Mouse (Mus musculus) limb, embryonic 14.5 days (tissue): ENCODE results near the gene Spire2. TPM values are rescaled to one million over a fixed set of nuclear protein-coding genes. Genes with fewer than 3 reads are reported as not detected.

Source experiments
- ATAC-seq: fragments of 200-750 bp; cut with Nextera tagmentation; 2 replicates; pipeline ENCODE4 v1.8.0; 2017; ENCODE audit warnings: low read depth, moderate number of reproducible peaks, moderate TSS enrichment; ENCODE audit not compliant: low FRiP score
- DNase-seq: peaks from one replicate; pipeline ENCODE4 v3.0.0-alpha.2; 2015; ENCODE audit warnings: low spot score
- H3K27ac ChIP-seq: fragments of 300-500 bp; sonication (generic); replicated peaks from 2 replicates; pipeline ENCODE4 v1.5.1; 2014; ENCODE audit warnings: low read depth, mild to moderate bottlenecking, low read length, moderate library complexity, mixed read lengths
- H3K27me3 ChIP-seq: fragments of 300-500 bp; sonication (generic); 2 replicates; pipeline ENCODE4 v1.6.1; 2014; ENCODE audit warnings: low read length, mixed read lengths; ENCODE audit not compliant: control insufficient read depth, insufficient read depth
- H3K36me3 ChIP-seq: fragments of 300-500 bp; sonication (generic); 2 replicates; pipeline ENCODE4 v1.6.1; 2014; ENCODE audit warnings: mild to moderate bottlenecking, low read length, moderate library complexity, mixed read lengths; ENCODE audit not compliant: control insufficient read depth, insufficient read depth
- H3K4me1 ChIP-seq: fragments of 300-500 bp; sonication (generic); 2 replicates; pipeline ENCODE4 v1.6.1; 2014; ENCODE audit warnings: antibody characterized with exemption, low read length, mixed read lengths; ENCODE audit not compliant: control insufficient read depth, insufficient read depth
- H3K4me2 ChIP-seq: fragments of 300-500 bp; sonication (generic); replicated peaks from 2 replicates; pipeline ENCODE4 v1.6.1; 2014; ENCODE audit warnings: low read depth, mild to moderate bottlenecking, low read length, moderate library complexity; ENCODE audit not compliant: severe bottlenecking
- H3K4me3 ChIP-seq: fragments of 300-500 bp; sonication (generic); replicated peaks from 2 replicates; pipeline ENCODE4 v1.5.1; 2014; ENCODE audit warnings: low read length
- H3K9ac ChIP-seq: fragments of 300-500 bp; sonication (generic); 2 replicates; pipeline ENCODE4 v1.6.1; 2014; ENCODE audit warnings: mild to moderate bottlenecking, low read depth, low read length, moderate library complexity; ENCODE audit not compliant: severe bottlenecking
- H3K9me3 ChIP-seq: fragments of 300-500 bp; sonication (generic); 2 replicates; pipeline ENCODE4 v1.6.1; 2016; ENCODE audit warnings: low read length; ENCODE audit not compliant: control insufficient read depth
- POLR2A ChIP-seq: fragments of 200-500 bp; IDR thresholded peaks from 2 replicates; pipeline ENCODE4 v1.8.0; 2012; ENCODE audit warnings: inconsistent platforms, mild to moderate bottlenecking, moderate library complexity, borderline replicate concordance; ENCODE audit not compliant: insufficient read depth, insufficient read length; ENCODE audit errors: extremely low read depth
- WGBS: fragments of 180-500 bp; shearing (Covaris S2); extraction: QIAGEN DNeasy Blood & Tissue Kit; methylation state at CpG from one replicate; pipeline ENCODE4 v1.1.7; 2014; 5-methylcytosine and 5-hydroxymethylcytosine counted together
- polyA plus RNA-seq, 2 experiments: library from polyadenylated mRNA; depleted of rRNA in 1 of 2; stranded (reverse) in 1 of 2; unstranded in 1 of 2; fragments of >200 nt; fragmentation: Nextera tagmentation in 1 of 2; extraction: Ambion mirVana in 1 of 2; gene quantifications; 2 replicates each; pipeline versions ENCODE4 v1.2.1 to v1.2.3; 2012 to 2014

Gene Spire2
- polyA plus RNA-seq, 2 experiments: 0.67 to 1.2 TPM

DNA sequence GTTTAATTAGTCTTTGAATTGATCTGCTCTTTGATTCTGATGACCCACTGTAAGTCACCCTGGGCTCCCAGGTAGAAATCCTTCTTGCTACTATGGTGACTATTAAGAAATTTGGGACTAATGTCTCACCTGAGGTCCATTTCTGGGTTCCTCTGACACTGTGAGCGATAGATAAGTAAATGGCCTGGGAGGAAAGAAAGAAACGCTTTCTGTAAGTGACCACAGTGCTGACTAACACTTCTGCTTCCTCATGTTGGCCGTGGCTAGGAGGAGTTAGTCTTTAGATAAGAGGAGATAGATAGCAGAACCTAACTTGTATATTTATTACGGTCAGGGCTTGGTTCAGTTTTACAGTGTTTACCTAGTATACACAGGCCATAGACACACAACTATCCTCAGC lies 3.2 kb upstream of the Spire2 start:
- DNase-seq (no peak), ATAC-seq (no peak)
- 86% methylated on average over 4 of the region's 4 CpGs for WGBS
- 0 out of 2 replicates have a peak, but pooled peaks cover 5% of the 10 kb centered on the region for H3K4me1 ChIP-seq
- no peak for TF ChIP-seq POLR2A
- no peak overlapping the region for H3K4me3 ChIP-seq
- no peaks in the 10 kb centered on the region for H3K9me3 ChIP-seq
- H3K4me2 ChIP-seq: no peak overlapping the region
- H3K9ac ChIP-seq: no peak overlapping the region
- H3K27me3 ChIP-seq: peaks cover 16% of the 10 kb centered on the region
- H3K27ac ChIP-seq: no peak overlapping the region
- no peaks in the 10 kb centered on the region for H3K36me3 ChIP-seq

DNA sequence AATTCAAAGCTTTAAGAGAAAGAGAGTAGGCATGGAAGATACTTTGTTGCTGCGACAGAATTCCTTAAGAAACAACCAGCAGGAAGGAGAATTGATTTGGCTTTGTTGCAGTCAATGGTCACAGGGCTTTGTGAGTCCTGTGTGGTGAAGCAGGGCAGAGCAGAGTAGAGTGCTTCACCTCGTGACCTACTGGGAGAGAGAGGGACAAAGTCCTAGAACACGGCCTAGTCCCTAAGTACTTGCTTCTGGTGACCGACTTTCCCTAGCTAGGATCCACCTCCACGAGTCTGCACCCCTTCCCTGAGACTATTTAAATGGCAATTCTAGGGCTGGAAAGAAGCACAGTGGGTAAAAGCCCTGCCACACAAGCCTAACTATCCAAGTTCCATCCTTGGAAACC lies 2.6 kb upstream of the Spire2 start:
- Histone ChIP-seq H3K9ac (no peak overlapping the region), H3K4me3 (no peak overlapping the region), H3K27ac (no peak overlapping the region), H3K4me1 (0 out of 2 replicates have a peak, but pooled peaks cover 5% of the 10 kb centered on the region), H3K4me2 (no peak overlapping the region), H3K27me3 (peaks cover 17% of the 10 kb centered on the region), H3K36me3 (no peaks in the 10 kb centered on the region), H3K9me3 (no peaks in the 10 kb centered on the region)
- no peak for DNase-seq
- TF ChIP-seq POLR2A: no peak
- no peak for ATAC-seq
- WGBS: 79% methylated on average over 5 of the region's 5 CpGs

DNA sequence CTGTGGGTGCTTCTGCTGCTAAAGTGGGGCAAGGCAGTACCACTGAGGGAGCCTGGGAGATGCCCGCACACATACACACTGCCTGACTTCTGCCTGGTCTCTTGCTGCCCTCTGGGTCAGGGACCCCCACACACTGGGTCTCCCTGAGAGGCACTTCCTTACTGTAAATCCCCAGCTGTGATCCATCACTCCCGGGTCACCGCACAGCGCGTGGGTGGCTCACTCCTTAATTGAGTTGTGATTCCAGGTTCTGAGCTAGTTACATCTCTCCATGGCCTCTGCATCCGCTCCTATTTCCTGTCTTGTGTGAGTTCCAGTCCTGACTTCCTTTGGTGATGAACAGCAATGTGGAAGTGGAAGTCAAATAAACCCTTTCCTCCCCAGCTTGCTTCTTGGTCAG lies 1.8 kb upstream of the Spire2 start:
- Histone ChIP-seq H3K4me3 (no peak overlapping the region), H3K4me1 (0 out of 2 replicates have a peak, but pooled peaks cover 5% of the 10 kb centered on the region), H3K27ac (no peak overlapping the region), H3K9me3 (no peaks in the 10 kb centered on the region), H3K27me3 (peaks cover 17% of the 10 kb centered on the region), H3K36me3 (no peaks in the 10 kb centered on the region), H3K4me2 (no peak overlapping the region), H3K9ac (no peak overlapping the region)
- WGBS: 76% methylated on average over 6 of the region's 6 CpGs
- ATAC-seq (no peak), DNase-seq (no peak)
- TF ChIP-seq POLR2A: no peak

DNA sequence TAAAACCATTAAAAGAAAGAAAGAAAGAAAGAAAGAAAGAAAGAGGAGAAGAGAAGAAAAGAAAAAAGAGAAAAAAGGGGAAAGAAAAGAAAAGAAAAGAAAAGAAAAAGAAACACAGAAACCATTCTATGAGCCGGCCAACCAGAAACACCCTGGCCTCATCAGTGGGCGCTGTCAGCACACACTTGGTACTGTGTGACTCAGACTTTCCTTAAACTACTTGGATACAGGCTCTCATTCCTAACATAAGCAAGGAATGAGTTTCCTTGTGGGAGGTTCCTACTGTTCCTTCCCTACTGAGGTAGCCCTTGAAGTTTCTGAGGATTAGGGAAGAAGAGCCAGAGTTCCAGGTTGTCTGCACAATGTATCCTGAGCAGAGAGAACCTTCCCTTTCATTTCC lies 1.2 kb upstream of the Spire2 start:
- 83% methylated on average over 2 of the region's 2 CpGs for WGBS
- H3K4me2 ChIP-seq: no peak overlapping the region
- ATAC-seq: no peak

DNA sequence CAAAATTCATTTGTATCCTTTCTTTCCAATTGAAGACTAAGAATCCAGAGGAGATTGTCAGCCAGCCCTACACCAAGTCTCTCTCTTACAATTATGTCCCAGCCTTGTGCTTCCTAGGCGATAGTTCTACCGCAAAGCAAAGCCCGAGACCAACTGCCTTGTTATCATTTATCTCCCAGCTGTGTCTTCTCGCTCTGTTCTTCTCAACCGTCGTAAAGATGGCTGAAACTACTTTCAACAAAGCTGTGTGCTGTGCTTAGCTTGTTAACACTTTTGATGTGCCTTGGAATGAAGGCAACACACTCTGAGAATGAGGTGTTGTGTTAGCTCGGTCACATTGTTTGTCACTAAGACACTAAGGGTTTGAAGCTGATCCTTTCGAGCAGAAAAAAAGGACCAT lies 703 bp upstream of the Spire2 start:
- DNase-seq (no peak), ATAC-seq (no peak)
- Histone ChIP-seq H3K4me1 (0 out of 2 replicates have a peak, but pooled peaks cover 5% of the 10 kb centered on the region), H3K36me3 (no peaks in the 10 kb centered on the region), H3K27me3 (peaks cover 17% of the 10 kb centered on the region), H3K27ac (no peak overlapping the region), H3K4me2 (peak overlapping the region; percentile 83), H3K9me3 (no peaks in the 10 kb centered on the region), H3K4me3 (no peak overlapping the region), H3K9ac (no peak overlapping the region)
- 34% methylated on average over 8 of the region's 8 CpGs for WGBS
- TF ChIP-seq POLR2A: no peak

More for the DNA sequence above, 1.2 kb upstream of the Spire2 start:
- no peak for DNase-seq
- Histone ChIP-seq H3K27me3 (peaks cover 17% of the 10 kb centered on the region), H3K9ac (no peak overlapping the region), H3K4me1 (0 out of 2 replicates have a peak, but pooled peaks cover 5% of the 10 kb centered on the region), H3K4me3 (no peak overlapping the region), H3K9me3 (no peaks in the 10 kb centered on the region), H3K27ac (no peak overlapping the region), H3K36me3 (no peaks in the 10 kb centered on the region)
- no peak for TF ChIP-seq POLR2A
